Mouse (Mus musculus): ENCODE results near the gene Coil.
A peak's percentile ranks its signal among the peaks of the same experiment; 100 is the strongest.
"Not testable (repeated sequence)": the region's sequence is repeated elsewhere in the genome, so short reads cannot be mapped to it uniquely, and the experiment has no call there.

Coil gene

DNA sequence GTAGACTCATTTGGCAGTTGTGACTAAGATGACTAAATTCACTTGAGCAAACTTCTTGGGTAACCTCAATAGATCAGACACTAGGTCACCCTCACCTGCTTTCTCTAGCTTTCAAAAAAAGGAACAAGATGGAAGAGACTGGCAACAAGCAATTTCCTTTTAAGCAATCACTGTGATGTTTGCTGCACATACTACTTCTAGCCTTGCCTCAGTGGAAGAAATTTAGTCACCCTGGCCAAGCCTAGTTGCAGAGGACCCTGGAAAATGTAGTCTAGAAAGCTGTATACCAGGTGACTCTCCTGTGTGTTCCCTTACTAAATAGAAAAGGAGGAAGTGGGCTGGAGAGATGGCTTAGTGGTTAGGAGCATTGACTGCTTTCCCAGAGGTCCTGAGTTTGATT, 36.4 kb downstream of the Coil start:
- no peak for DNase-seq

DNA sequence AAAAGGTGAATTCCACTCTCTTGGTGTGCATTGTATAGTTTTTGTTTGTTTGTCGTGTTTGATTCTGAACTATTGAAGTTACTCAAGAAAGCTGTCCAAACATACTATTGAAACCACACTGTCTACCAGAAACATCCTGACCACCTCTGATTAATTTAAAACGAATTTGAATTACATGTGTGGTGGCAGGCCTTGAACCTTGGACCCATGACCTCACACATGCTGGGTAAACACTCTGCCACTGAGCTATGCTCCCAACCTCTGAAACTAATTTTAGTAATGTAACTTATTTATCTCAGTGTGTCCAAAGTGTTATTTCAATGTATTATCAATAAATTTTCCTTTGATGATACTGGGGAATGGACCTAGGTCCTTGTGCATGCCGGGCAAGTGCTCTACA, 37.5 kb downstream of the Coil start:
- DNase-seq, result no peak

DNA sequence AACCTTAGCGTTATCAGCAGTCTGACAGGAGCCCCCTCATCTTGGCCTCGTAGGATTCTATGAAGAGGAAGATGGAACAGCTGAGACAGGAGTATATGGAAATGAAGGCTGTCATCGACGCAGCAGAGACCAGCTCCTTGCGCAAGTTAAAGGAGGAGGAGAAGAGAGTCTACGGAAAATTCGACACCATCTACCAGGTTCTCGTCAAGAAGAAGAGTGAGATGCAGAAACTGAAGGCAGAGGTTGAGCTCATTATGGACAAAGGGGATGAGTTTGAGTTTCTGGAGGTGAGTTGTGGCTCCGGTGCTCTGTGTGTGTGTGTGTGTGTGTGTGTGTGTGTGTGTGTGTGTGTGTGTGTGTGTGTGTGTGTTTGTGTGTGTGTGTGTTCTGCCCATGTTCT, 39.0 kb downstream of the Coil start:
- no peak for DNase-seq

DNA sequence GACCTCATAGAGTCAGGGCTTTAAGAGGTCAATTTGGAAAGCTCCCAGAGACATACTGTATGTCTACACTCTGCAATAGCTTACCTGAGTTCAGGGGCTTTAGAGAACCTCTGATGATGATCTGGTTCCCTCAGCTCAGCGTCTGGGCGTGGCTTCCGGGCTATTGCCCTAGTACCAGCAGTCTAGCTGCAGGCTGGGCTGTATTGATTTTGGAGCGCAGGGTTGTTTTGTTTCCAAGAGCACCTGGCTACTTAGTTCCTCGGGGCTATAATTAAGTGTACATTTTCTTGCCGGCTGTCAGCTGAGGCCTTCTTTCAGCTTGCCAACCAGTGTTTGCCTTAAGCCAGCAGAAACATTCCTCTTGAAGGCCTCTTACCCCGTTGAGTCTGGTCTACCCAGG, 39.4 kb downstream of the Coil start:
- no peak for DNase-seq

DNA sequence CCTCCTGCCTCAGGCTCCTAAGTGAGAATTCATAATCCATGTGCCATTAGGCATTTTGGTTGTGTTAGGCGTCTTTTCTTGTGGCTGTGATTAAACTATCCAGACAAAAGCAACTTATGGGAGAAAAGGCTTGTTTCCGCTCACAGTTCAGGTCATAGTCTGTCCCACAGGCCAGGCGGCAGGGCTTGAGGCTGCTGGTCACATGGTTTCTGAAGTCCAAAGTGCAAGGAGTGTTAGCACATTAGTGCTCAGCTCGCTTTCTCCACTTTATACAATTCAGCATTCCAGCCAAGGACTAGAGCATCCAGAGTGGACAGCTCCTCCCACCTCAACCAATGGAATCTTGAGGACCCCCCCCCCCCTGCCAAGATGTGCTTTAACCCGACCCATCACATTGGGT, 42.2 kb downstream of the Coil start:
- no peak for DNase-seq

DNA sequence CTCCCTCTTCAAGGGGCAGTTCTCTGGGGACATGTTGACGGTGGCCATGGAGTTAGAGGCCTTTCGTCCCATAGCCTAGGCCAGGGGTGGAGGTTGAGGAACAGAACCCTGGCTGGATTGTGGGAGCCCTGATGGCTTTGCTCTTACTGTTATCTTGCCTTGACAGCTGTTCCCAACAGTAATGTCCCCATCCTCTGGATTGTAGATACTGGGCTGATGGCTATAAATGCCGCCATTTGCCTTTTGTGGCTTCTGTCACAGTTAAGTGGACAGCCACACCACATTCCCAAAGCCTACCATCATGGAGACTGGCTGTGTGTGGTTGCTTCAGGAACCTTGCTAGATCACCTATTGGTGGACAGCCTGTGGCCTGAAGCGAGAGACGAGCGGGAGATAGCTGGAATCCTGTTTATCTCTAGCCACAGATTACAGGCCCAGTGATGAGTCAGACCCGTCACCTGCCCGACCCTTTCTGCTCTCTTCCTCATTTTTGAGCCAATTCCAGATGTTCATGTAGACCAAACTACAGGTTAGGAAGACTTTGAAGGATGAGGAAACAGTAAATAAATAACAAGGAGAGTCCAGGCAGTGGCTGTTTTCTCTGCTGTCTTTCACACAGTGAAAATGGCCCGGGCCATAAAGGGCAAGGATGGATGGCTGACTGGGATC, 47.6 kb downstream of the Coil start:
- DNase-seq, result no peak

DNA sequence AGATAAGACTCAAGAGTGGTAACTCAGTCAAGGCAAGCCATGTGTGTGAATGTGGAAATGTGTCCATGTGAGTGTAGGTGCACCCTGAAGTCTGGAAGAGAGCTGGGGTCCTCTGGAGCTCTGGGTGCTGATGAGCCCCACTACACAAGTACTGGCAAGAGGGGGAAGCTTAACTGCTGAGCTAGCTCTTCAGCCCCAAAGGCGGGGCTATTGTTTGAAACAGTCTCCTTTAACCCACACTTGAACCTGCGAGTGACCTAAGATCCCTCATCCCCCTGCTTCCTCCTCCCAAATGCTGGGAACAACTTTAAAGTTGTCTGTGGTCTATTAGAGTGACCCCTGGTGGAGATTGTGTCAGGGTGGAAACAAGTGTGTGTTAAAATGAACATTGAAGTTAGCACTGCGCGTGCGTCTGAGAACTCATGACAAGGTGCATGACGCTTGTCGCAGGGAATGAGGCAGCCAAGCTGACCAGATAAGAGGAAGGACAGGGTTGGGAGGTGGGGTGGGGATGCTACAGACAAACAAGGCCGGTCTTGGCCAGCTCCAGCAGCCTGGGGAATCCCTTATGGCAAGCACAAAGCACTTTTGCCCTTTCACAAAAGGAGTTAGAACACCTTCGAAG, 50.7 kb downstream of the Coil start:
- DNase-seq, result no peak

DNA sequence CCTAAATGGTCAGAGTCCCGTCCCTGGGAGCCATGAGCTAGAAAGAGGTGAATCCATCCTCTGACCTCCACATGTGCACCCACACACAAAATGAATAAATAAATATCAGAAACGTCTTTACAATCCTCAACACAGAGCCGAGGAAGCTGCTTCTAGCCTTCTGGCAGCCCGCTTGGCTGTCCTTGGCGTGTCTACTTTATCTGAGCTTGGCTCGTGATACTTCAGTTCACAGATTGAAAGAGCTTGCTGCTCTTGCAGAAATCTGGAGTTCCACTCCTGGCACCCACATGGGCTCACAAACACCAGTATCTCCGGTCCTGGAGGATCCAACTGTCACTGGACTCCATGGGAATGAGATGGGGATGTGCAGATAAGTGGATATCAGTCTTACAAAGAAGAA, 51.6 kb downstream of the Coil start:
- DNase-seq, result no peak

DNA sequence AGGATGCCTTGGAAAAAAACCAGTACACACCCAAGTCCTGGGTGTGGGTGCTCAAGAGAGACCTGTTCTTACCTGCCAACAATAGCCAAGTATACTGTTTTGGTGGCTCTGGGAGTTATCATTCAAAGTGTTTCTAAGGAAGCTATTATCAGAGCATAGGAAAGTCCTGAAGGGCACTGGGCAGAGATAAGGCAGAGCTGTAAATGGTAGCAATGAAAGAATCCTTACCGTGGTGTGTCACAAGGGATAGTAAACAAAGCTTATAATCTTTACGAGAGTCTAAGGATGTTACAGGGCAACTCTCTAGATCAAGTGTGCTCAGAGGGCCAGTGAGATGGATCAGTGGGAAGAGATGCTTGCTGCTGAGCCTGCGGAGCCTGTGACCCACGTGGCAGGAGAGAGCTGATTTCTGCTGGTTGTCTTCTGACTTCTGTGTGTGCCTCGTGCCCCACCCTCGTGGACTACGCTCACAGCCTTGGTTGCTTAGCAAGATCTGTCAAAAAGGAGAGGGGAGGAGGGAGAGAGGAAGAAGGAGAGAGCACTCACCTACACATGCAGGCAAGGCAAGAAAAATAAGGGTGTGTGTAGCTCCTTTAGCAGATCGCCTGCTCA, 52.2 kb downstream of the Coil start:
- peak in 1 of 2 experiments; percentile 17 for DNase-seq

DNA sequence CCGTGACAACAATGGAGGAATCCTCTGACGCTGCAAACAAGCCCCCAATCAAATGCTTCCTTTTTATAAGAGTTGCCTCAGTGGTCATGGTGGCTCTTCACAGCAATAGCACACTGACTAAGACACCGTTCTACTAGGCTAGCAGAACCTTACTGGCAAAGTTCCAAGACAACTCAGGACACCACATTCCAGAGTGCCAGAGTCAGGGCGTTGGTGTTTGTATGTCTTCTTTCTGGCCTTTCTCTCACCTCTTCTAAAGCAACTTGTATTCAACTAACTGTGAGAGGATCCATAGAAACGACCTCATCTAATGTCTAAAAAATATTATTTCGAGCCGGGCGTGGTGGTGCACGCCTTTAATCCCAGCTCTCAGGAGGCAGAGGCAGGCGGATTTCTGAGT, 53.4 kb downstream of the Coil start:
- DNase-seq, result peak; percentile 15 to 34

DNA sequence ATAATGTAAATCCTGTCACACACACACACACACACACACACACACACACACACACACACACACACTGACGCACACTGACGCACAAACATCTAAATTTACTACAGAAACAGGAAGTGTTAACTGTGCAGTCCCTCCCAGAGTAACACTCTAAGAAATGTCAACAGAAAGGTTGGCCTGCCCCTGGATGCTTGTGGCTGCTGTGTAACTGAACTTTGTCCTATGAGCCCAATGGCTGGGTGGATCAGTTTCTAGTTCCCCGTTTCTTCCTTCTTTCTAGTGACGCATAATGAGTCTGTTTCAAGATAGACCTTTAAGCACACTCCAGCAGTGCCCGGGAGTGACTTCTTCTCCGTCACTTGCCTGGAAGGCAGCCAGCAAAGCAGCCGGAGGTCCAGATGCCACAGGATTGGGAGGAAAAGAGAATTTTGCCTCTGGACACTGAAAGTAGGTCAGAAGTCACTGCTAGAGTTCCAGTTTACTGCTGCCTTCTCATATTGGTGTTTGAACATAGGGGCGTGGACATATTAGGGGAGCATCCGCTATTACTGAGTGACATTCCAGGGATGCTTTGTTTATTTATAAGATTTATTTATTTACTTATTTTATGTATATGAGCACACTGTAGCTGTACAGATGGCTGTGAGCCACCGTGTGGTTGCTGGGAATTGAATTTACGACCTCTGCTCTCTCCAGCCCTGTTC, 54.3 kb downstream of the Coil start:
- DNase-seq, result peak; percentile 85 to 88

DNA sequence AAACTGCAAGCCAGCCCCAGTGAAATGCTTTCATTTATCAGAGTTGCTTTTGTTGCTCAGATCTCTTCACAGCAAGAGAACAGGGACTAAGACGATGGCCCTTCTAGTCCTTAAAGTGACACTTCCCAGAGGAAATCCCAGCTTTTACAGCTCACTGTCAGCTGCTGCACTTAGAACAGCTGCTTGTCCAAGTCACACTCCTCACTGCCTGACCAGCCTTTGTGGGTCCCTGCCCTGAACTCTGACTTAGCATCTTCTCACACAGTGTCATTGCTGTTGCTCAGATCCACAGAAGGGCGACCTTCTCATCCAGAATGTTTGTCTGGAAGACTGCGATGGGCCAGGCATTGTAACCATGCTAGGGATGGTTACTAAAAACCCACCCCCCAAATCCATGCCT, 55.6 kb downstream of the Coil start:
- no peak for DNase-seq

DNA sequence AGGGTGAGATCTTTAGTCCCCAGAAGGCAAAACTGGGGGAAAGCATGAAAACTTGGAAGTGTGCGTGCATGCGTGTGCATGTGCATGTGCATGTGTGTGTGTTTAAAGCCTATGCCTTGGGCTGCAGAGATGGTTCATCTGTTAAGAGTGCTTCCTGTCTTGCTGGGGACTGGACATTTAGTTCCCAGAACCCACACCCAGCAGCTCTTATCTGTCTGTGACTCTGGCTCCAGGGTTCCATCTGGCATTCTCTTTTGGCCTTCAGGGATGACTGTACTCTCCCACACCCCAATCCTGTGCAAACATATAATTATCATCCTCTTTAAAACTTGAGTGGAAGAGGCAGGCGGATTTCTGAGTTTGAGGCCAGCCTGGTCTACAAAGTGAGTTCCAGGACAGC, 56.1 kb downstream of the Coil start:
- DNase-seq, result no peak

DNA sequence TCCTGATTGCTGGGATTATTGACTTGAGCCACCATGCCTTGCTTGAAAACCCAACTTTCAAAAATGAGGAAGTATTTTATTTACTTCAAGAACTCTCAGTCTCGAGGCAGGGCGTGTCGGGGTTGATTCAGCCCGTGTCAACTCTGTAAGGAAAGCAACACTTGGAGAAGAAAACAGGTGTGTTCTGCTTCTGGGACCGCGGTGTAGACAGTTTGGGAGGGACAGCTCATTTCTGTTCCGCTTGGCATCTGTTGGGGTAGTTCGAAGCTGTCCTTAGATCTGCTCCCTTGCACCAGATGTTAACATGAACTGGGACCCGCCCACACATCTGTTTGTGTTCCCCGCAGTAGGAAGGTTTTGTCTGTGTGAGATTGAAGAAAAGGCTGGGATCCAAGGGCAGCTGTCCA, 57.9 kb downstream of the Coil start:
- DNase-seq, result peak; percentile 82 to 88

DNA sequence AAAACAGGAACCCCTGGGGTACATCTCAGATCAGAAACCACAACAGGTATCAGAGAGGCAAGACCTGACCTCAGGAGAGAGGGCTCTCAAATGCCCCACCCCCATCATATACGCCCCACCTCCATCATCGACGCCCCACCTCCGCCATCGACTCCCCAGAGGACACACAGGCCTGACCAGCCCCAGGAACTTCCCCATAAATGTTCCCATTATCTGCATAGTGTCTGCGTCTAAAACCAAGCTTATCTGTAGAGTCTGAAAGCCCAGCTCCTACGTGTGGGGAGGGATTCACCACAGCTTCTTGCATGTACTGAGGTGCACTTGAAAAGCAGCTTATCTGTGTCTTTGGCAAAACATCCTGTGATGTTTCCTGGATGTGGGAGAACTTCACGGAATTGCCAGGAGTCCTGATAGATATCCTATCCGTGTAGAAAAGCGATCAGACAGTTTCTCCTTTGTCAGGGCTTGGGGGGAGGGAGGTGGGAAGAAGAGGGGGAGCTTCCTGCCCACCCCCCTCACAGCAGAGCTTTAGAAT, 58.9 kb downstream of the Coil start:
- peak; percentile 89 to 94 for DNase-seq

DNA sequence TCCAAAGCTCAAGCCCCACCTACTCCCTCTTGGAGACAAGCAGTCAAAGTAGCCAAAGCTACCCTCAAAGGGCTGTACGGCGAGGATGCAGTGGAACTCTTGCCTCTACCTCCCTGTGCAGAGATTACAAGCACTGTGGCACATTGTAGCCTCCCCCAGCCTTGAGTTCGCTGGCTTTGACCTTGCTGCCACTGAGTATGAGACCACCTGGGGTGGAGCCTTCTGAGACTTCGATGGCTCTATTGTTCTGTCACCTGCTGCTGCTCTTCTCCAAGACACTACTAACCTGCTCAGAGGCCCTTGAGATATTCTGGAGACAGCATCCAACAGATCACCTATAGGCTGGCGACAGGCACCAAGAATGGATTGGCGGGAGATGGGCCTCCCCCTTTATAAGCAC, 60.5 kb downstream of the Coil start:
- no peak for DNase-seq

DNA sequence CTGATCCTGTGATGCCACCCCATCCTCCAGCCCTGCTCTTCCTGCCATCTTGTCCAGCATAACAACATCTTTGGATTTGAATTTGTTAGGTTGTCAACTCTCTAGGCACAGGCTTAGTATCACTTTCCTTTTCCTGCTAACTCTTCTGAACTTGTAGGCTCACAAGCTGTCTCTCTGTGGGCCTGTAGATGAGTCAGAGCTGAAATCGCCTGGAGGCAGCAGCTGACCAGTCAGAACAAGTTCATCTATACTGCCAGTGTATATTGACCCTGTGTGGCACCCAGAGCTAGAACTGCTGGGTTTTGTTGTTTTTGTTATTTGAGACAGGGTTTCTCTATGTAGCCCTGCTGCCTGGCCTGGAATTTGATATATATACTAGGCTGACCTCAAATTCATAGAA, 61.1 kb downstream of the Coil start:
- no peak for DNase-seq

DNA sequence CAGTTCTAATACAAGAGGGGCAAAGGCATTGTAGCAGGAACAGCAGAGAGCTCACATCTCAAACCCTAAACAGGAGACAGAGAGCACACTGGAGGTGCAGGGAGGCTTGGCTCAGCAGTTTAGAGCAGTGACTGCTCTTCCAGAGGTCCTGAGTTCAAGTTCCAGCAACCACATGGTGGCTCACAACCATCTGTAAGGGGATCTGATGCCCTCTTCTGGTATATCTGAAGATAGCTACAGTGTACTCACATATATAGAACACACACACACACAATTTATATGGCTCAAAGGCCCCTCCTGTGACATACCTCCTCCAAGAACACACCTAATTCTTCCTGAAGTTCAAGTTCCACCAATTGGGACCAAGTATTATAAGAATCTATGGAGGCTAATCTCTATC, 64.5 kb downstream of the Coil start:
- DNase-seq, result no peak

DNA sequence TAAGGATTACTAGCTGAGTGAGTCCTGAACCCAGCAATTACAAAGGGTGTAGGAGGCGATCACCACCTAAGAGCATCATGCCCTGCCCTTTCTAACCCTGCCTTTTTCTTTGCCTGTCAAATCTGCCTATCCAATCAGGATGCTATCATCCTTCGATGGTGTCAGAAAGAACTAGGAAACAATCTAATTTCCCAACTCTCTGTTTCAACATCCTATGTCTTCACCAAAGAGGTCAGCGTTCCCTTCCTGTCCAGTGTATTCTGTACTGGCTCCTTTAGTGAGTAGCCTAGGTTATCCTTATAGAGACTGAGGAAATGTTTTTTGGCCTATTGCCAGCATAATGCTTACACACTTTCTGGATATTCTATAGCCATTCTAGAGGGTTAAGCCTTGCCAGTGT, 65.5 kb downstream of the Coil start:
- no peak for DNase-seq

DNA sequence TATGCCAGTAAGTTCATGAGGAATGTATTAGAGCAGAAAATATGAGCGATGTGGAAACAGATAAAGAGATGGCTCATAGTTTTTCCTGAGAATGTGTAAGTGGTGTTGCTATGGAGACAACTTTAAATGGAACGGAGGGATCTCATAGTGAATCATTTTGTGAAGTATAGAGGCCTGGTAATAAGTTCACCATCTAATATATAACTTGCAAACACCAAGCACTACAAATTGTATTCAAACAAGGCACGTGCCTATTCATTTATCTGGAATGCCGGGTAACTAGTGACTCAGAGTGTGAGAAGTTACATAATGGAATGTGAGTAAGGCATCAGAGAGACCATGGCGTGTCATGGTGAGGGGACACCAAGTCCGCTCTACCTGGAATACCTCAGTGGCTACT, 68.4 kb downstream of the Coil start:
- DNase-seq, result no peak

DNA sequence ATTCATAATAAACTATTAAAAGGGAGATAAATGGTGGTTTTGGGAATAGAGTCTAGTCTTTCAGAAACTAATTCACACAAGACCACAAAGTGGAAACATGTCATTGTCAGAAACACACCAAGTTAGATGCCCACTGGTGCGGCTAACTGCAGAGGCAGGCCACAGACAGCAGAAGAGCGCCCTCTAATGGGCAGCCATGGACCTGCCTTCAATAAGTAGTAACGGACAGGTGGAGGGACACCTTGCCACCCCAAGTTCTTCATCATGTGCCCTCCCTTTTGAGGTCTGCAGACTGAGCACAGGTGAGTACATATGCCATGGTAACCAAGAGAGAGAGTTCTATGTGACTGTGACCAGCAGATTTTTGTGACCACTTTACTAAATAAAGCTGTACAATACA, 69.3 kb downstream of the Coil start:
- DNase-seq, result peak; percentile 88 to 90

DNA sequence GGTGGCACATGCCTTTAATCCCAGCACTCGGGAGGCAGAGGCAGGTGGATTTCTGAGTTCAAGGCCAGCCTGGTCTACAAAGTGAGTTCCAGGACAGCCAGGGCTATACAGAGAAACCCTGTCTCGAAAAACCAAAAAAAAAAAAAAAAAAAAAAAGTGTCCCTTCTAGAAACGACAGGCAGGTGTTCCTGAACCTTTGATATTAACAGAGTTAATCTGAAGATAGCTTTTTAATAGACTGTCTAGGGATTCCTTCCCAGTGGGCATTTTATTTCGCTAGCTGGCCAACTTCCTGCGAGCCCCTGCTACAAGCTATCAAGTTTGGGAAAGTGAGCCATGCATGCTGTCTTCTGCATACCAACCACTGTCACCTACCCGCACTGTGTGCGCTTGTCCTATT, 71.0 kb downstream of the Coil start:
- DNase-seq, result not testable (repeated sequence)
